Comparison of ENCODE assay signal across 7 mouse cellular contexts in the genomic region with DNA sequence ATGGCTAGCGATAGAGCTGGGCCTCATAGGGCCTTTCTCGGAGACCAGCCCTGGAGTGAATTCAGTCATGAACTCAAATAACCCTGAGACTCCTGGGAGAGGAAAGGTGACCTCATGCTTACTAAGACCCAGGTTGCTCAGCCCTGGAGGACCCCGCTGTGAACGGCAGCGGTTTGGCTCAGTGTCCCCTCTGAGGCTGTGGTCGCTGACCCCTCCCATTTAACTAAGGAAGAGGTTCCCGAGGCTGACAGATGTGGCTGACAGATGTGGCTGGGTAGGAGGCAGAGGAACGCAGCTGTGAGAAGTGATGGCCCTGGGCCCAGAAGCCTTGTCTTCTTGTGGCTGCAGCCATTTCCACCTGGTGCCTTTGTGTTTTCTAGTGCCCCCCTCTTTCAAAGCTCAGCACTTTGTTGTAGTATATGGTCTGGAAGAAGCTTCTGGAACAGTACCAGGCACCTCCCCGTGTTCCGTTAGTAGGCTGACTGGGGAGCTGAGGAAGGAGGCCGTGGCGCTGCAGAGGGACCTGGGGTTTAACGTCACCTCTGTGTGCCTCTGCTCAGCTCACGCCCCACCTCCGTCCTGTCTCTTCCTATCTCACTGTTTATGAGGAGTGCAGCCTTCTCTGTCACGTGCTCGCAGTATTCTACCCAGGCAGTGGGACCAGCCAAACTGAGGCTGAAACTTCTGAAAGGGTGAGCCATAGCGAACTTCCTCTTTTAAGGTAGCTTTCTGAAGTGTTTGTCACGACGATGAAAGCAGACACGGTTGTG. TPM values are rescaled to one million over a fixed set of nuclear protein-coding genes. Genes with fewer than 3 reads are reported as not detected.
DNase-seq lines count a peak whose midpoint lies in the region; ATAC-seq and TF ChIP-seq lines count a peak whose summit lies in the region.

No protein-coding gene starts in this region.

- TF ChIP-seq CTCF in bone marrow, adult 2 months (IDR thresholded peaks at IDR 0.05; ENCODE audit: control insufficient read depth, insufficient read depth, low read length): no peak

- no peaks in the 10 kb centered on the region; the same call in 1 of the 2 replicates for H3K27me3 ChIP-seq in liver, embryonic 12.5 days (replicated peaks)
- no peaks in the 10 kb centered on the region for H3K27me3 ChIP-seq in forebrain, embryonic 16.5 days (replicated peaks; ENCODE audit: control insufficient read depth, insufficient read depth, low read length)

- intact Hi-C loops in left cerebral cortex, postnatal 10 days (cut with DNase I): no loop called here

- H3K9me3 ChIP-seq in liver, embryonic 12.5 days (replicated peaks): no peaks in the 10 kb centered on the region
- no peaks in the 10 kb centered on the region for H3K9me3 ChIP-seq in forebrain, embryonic 16.5 days (ENCODE audit: control insufficient read depth, low read length)

- no peaks in the 10 kb centered on the region for H3K36me3 ChIP-seq in liver, embryonic 12.5 days
- no peaks in the 10 kb centered on the region for H3K36me3 ChIP-seq in forebrain, embryonic 16.5 days (ENCODE audit: control insufficient read depth, insufficient read depth)

- peak overlapping the region; percentile 82 for H3K27ac ChIP-seq in bone marrow, adult 2 months (ENCODE audit: control insufficient read depth, insufficient read depth, low read depth, low read length, poor library complexity)
- peak overlapping the region; percentile 59 for H3K27ac ChIP-seq in liver, embryonic 12.5 days
- H3K27ac ChIP-seq in forebrain, embryonic 16.5 days (ENCODE audit: low read length): no peak overlapping the region

- H3K4me1 ChIP-seq in bone marrow, adult 2 months (ENCODE audit: control insufficient read depth, insufficient read depth, low read length): peaks cover 5% of the 10 kb centered on the region
- H3K4me1 ChIP-seq in liver, embryonic 12.5 days: peaks cover 33% of the 10 kb centered on the region
- no peaks in the 10 kb centered on the region for H3K4me1 ChIP-seq in forebrain, embryonic 16.5 days (replicated peaks; ENCODE audit: control insufficient read depth, insufficient read depth, low read length)

- H3K9ac ChIP-seq in liver, embryonic 12.5 days: peak overlapping the region; percentile 35; the same call in 1 of the 2 replicates
- no peak overlapping the region for H3K9ac ChIP-seq in forebrain, embryonic 16.5 days (replicated peaks; ENCODE audit: low read depth, low read length)

- DNase-seq in gastrocnemius, postnatal 25 days: peak; percentile 48
- DNase-seq in spleen, adult 12 weeks (ENCODE audit: low spot score): peak; percentile 65
- DNase-seq in layer of hippocampus, postnatal 14 days (ENCODE audit: low spot score in 2 of 2): no peak
- no peak for DNase-seq in left cerebral cortex, postnatal 10 days (ENCODE audit: extremely low spot score in 1 of 2, low spot score in 2 of 2)

- peak; percentile 95 for ATAC-seq in liver, embryonic 12.5 days
- no peak for ATAC-seq in forebrain, embryonic 16.5 days

- peak; percentile 77; the same call in 1 of the 2 replicates for TF ChIP-seq POLR2A in bone marrow, adult 2 months (IDR thresholded peaks at IDR 0.05; ENCODE audit: borderline replicate concordance, control insufficient read depth, low read depth, low read length)

- peak overlapping the region; percentile 19 for H3K4me3 ChIP-seq in bone marrow, adult 2 months (replicated peaks; ENCODE audit: control insufficient read depth, low read depth, low read length)
- H3K4me3 ChIP-seq in liver, embryonic 12.5 days: peak overlapping the region; percentile 7; the same call in 1 of the 2 replicates
- H3K4me3 ChIP-seq in forebrain, embryonic 16.5 days (replicated peaks; ENCODE audit: low read length): no peak overlapping the region

- peak overlapping the region; percentile 48 for H3K4me2 ChIP-seq in liver, embryonic 12.5 days
- no peak overlapping the region for H3K4me2 ChIP-seq in forebrain, embryonic 16.5 days (ENCODE audit: low read length)

- 8% methylated on average over 21 of the region's 21 CpGs for WGBS in bone marrow, adult 2 months
- WGBS in liver, embryonic 12.5 days (ENCODE audit: insufficient replicate concordance): 31% methylated on average over 21 of the region's 21 CpGs
- 83% methylated on average over 21 of the region's 21 CpGs for WGBS in forebrain, embryonic 16.5 days

RNA-seq across cellular contexts. Expression of a gene that starts 48.1 kb away (rescaled TPM):
- polyA plus RNA-seq in bone marrow, adult 2 months (2011; ENCODE audit: insufficient read depth, insufficient read length, low replicate concordance, missing spikeins): not detected in 2 replicates
- not detected for total RNA-seq in gastrocnemius, postnatal 25 days (2021)
- polyA plus RNA-seq in liver, embryonic 12.5 days (2016; fragmentation: Nextera tagmentation; extraction: Ambion mirVana): 0.08 and 0.13 TPM in 2 replicates
- polyA plus RNA-seq in forebrain, embryonic 16.5 days (2015; fragmentation: Nextera tagmentation; extraction: Ambion mirVana): 0.33 TPM in 1 of 2 replicates, not detected in the other
- total RNA-seq in layer of hippocampus, postnatal 14 days (2021): not detected
- total RNA-seq in left cerebral cortex, postnatal 10 days (2021): not detected

Comparison
In these comparisons a context has a peak if more than half of its experiments do, and no peak if none do; other contexts are left out.
1. DNase-seq: peak in gastrocnemius, postnatal 25 days (single experiment) and spleen, adult 12 weeks (single experiment); none in layer of hippocampus, postnatal 14 days (0 of 2) and left cerebral cortex, postnatal 10 days (0 of 2).